Mouse (Mus musculus) liver, embryonic 16.5 days (tissue): ENCODE data around the gene Lhfpl3. TPM values are rescaled to one million over a fixed set of nuclear protein-coding genes. Genes with fewer than 3 reads are reported as not detected.
"Not testable (repeated sequence)": the region's sequence is repeated elsewhere in the genome, so short reads cannot be mapped to it uniquely, and the experiment has no call there.

ENCODE experiments used
- ATAC-seq: fragments of 200-750 bp; cut with Nextera tagmentation; 2 replicates; pipeline ENCODE4 v1.8.0; 2017; ENCODE audit warnings: low read depth, mild to moderate bottlenecking, moderate number of reproducible peaks, moderate library complexity
- H3K27ac ChIP-seq: fragments of 300-500 bp; sonication (generic); 2 replicates; pipeline ENCODE4 v1.5.1; 2014; ENCODE audit warnings: mild to moderate bottlenecking, low read length
- H3K27me3 ChIP-seq: fragments of 300-500 bp; sonication (generic); 2 replicates; pipeline ENCODE4 v1.6.1; 2014; ENCODE audit warnings: low read depth, low read length, mixed read lengths; ENCODE audit not compliant: control insufficient read depth, insufficient read depth
- H3K36me3 ChIP-seq: fragments of 300-500 bp; sonication (generic); 2 replicates; pipeline ENCODE4 v1.6.1; 2014; ENCODE audit warnings: mild to moderate bottlenecking; ENCODE audit not compliant: control insufficient read depth, insufficient read depth
- H3K4me1 ChIP-seq: fragments of 300-500 bp; sonication (generic); 2 replicates; pipeline ENCODE4 v1.6.1; 2014; ENCODE audit warnings: low read depth, low read length, mixed read lengths; ENCODE audit not compliant: control insufficient read depth
- H3K4me2 ChIP-seq: fragments of 300-500 bp; sonication (generic); 2 replicates; pipeline ENCODE4 v1.6.1; 2014; ENCODE audit warnings: low read depth, low read length, mixed read lengths
- H3K4me3 ChIP-seq: fragments of 300-500 bp; sonication (generic); 2 replicates; pipeline ENCODE4 v1.5.1; 2014; ENCODE audit warnings: low read depth, mild to moderate bottlenecking, low read length
- H3K9ac ChIP-seq: fragments of 300-500 bp; sonication (generic); 2 replicates; pipeline ENCODE4 v1.6.1; 2014; ENCODE audit warnings: low read depth, low read length
- H3K9me3 ChIP-seq: fragments of 300-500 bp; sonication (generic); replicated peaks from 2 replicates; pipeline ENCODE4 v1.6.1; 2016; ENCODE audit warnings: low read length; ENCODE audit not compliant: control insufficient read depth
- WGBS: fragments of 180-500 bp; shearing (Covaris S2); extraction: QIAGEN DNeasy Blood & Tissue Kit; methylation state at CpG from one replicate; pipeline ENCODE4 v1.1.7; 2014; ENCODE audit not compliant: insufficient replicate concordance; 5-methylcytosine and 5-hydroxymethylcytosine counted together
- polyA plus RNA-seq: library from polyadenylated mRNA; unstranded; fragments of >200 nt; fragmentation: Nextera tagmentation; extraction: Ambion mirVana; gene quantifications from 2 replicates; pipeline ENCODE4 v1.2.1, GENCODE M21; 2015

The Lhfpl3 gene
- 0.05 TPM in 1 of 2 replicates, not detected in the other for polyA plus RNA-seq

DNA sequence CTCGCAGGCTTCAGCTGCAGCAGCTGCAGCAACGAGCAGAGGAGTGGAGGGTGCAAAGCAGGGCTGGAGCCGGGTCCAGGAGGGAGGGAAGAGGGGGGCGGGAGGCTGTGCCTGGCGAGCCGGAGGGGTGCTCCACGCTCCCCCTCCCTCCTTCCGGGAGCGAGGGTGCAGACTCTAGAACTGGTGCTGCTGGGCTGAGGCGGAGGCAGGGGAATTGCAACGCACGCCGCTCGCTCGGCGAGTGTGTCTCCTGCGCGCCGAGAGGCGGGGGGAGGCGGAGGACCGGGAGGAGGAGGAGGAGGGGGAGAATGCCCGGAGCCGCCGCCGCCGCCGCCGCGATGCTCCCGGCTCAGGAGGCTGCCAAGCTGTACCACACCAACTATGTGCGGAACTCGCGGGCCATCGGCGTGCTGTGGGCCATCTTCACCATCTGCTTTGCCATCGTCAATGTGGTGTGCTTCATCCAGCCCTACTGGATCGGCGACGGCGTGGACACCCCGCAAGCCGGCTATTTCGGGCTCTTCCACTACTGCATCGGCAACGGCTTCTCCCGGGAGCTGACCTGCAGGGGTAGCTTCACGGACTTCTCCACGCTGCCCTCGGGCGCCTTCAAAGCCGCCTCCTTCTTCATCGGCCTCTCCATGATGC lies at the start of gene Lhfpl3:
Gene Lhfpl3 (plus strand): TSS at position 175 of the 648 bp plus-strand sequence.
- Histone ChIP-seq H3K4me3 (peak within 1 kb of the TSS; percentile 33), H3K4me1 (no peaks in the 10 kb centered on the region; the same call in 1 of the 2 replicates), H3K9me3 (no peaks in the 10 kb centered on the region), H3K27ac (no peak within 1 kb of the TSS), H3K27me3 (peaks cover 32% of the 10 kb centered on the region), H3K4me2 (peak within 1 kb of the TSS; percentile 50), H3K9ac (no peak within 1 kb of the TSS), H3K36me3 (no peaks in the 10 kb centered on the region)
- WGBS, result under 1% methylated on average over 49 of the region's 53 CpGs
- no peak for ATAC-seq

- 70% methylated on average over 4 of the region's 4 CpGs for WGBS
- H3K4me3 ChIP-seq, H3K4me2 ChIP-seq, H3K27ac ChIP-seq, H3K27me3 ChIP-seq, H3K9me3 ChIP-seq, H3K9ac ChIP-seq, H3K36me3 ChIP-seq, H3K4me1 ChIP-seq, ATAC-seq: not testable (repeated sequence)
These were observed 39.6 kb upstream of the Lhfpl3 start for GRCm38 (mm10) chr5:22706271-22706670.

GRCm38 (mm10) chr5:22745529-22745884 lies 352 bp upstream of the Lhfpl3 start:
- peak overlapping the region; percentile 33; the same call in 1 of the 2 replicates for H3K4me3 ChIP-seq
- WGBS, result 3% methylated on average over 10 of the region's 10 CpGs
- H3K4me2 ChIP-seq, result peak overlapping the region; percentile 50
- H3K9me3 ChIP-seq, result no peaks in the 10 kb centered on the region
- no peaks in the 10 kb centered on the region; the same call in 1 of the 2 replicates for H3K4me1 ChIP-seq
- ATAC-seq, result no peak
- H3K27ac ChIP-seq, result no peak overlapping the region
- no peak overlapping the region for H3K9ac ChIP-seq
- peaks cover 32% of the 10 kb centered on the region for H3K27me3 ChIP-seq
- no peaks in the 10 kb centered on the region for H3K36me3 ChIP-seq

DNA sequence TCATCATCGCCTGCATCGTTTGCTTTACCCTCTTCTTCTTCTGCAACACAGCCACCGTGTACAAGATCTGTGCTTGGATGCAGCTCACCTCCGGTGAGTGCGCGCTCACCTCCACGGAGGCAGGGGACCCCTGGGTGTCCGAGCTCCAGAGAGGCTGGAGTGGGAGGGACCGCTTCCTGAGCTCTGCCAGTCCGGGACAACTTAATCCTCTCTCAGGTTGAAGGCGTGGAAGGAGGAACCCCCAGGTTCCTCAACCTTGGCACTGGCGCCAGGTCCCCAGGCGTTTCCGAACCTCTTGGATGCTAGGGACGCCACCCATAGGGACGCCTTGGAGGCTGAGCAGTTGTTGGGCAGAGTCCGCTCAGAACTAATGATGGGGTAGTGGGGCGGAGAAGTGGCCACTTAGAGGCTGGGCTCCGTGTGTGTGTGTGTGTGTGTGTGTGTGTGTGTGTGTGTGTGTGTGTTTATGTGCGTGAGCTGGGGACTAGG lies 718 bp downstream of the Lhfpl3 start:
- Histone ChIP-seq H3K27ac (no peak overlapping the region), H3K9me3 (no peaks in the 10 kb centered on the region), H3K27me3 (peaks cover 32% of the 10 kb centered on the region), H3K4me2 (peak overlapping the region; percentile 50), H3K4me3 (peak overlapping the region; percentile 33; the same call in 1 of the 2 replicates), H3K36me3 (no peaks in the 10 kb centered on the region), H3K9ac (no peak overlapping the region), H3K4me1 (no peaks in the 10 kb centered on the region; the same call in 1 of the 2 replicates)
- no peak; the same call in 1 of the 2 replicates for ATAC-seq
- 3% methylated on average over 20 of the region's 20 CpGs for WGBS

GRCm38 (mm10) chr5:22747305-22747704 lies 1.4 kb downstream of the Lhfpl3 start:
- Histone ChIP-seq H3K36me3 (no peaks in the 10 kb centered on the region), H3K27ac (no peak overlapping the region), H3K4me2 (no peak overlapping the region), H3K9me3 (no peaks in the 10 kb centered on the region), H3K27me3 (peaks cover 32% of the 10 kb centered on the region), H3K4me3 (no peak overlapping the region), H3K4me1 (no peaks in the 10 kb centered on the region; the same call in 1 of the 2 replicates), H3K9ac (no peak overlapping the region)
- WGBS, result 2% methylated on average over 7 of the region's 7 CpGs
- ATAC-seq, result no peak

- Histone ChIP-seq H3K9ac (no peak overlapping the region), H3K4me1 (no peaks in the 10 kb centered on the region), H3K4me2 (no peak overlapping the region), H3K9me3 (no peaks in the 10 kb centered on the region), H3K27ac (no peak overlapping the region), H3K27me3 (no peaks in the 10 kb centered on the region), H3K36me3 (no peaks in the 10 kb centered on the region), H3K4me3 (no peak overlapping the region)
- 31% methylated on average over 3 of the region's 3 CpGs for WGBS
- ATAC-seq, result no peak
These were observed 11.4 kb downstream of the Lhfpl3 start for GRCm38 (mm10) chr5:22757261-22757660.

GRCm38 (mm10) chr5:22770726-22771125 lies 24.9 kb downstream of the Lhfpl3 start:
- 21% methylated on average over 1 of the region's 1 CpGs for WGBS
- Histone ChIP-seq H3K27ac (no peak overlapping the region), H3K9ac (no peak overlapping the region), H3K27me3 (no peaks in the 10 kb centered on the region), H3K4me1 (no peaks in the 10 kb centered on the region), H3K4me3 (no peak overlapping the region), H3K36me3 (no peaks in the 10 kb centered on the region), H3K4me2 (no peak overlapping the region), H3K9me3 (no peaks in the 10 kb centered on the region)
- ATAC-seq, result no peak

DNA sequence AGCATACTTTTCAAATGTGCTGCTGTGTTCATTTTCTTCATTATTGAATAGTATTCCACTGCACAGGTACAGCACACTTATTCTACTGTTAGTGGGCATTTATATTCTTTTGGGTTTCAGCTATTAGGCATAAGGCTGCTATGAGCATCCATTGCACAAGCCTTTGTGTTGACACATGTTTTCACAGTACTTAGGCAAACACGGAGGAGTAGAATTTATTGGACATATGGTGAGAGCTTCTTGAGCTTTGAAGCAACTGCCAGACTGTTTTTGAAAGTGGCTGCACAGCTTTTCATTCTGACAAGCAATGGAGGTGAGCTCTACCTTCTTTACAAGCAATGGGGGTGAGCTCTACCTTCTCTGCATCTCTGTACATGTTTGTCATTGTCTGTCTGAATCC lies 49.5 kb downstream of the Lhfpl3 start:
- no peaks in the 10 kb centered on the region for H3K4me1 ChIP-seq
- H3K9ac ChIP-seq, result no peak overlapping the region
- no peak overlapping the region for H3K4me3 ChIP-seq
- no peak for ATAC-seq
- H3K27me3 ChIP-seq, result no peaks in the 10 kb centered on the region
- no peak overlapping the region for H3K27ac ChIP-seq
- H3K36me3 ChIP-seq, result no peaks in the 10 kb centered on the region
- H3K9me3 ChIP-seq, result no peaks in the 10 kb centered on the region
- no peak overlapping the region for H3K4me2 ChIP-seq
- WGBS, result 48% methylated on average over 1 of the region's 1 CpGs

GRCm38 (mm10) chr5:22813426-22813825 lies 67.6 kb downstream of the Lhfpl3 start:
- H3K9ac ChIP-seq, result no peak overlapping the region
- no peak overlapping the region for H3K4me2 ChIP-seq
- no peaks in the 10 kb centered on the region for H3K9me3 ChIP-seq
- H3K36me3 ChIP-seq, result no peaks in the 10 kb centered on the region
- H3K4me3 ChIP-seq, result no peak overlapping the region
- no peaks in the 10 kb centered on the region for H3K4me1 ChIP-seq
- no peak for ATAC-seq
- no peak overlapping the region for H3K27ac ChIP-seq
- H3K27me3 ChIP-seq, result no peaks in the 10 kb centered on the region
- 49% methylated on average over 4 of the region's 4 CpGs for WGBS
